Mouse (Mus musculus) hindbrain, postnatal 0 days (tissue): ENCODE measurements at regions not wholly inside any gene's neighbourhood (a gene's known extent, or its start where the extent isn't known, plus 50 kb on each side); places are given as distances from the start of the nearest gene placed in this dataset.

Source experiments
- ATAC-seq: fragments of 200-750 bp; cut with Nextera tagmentation; 2 replicates; pipeline ENCODE4 v1.8.0; 2017; ENCODE audit warnings: mild to moderate bottlenecking, moderate TSS enrichment, moderate library complexity
- DNase-seq: peaks from one replicate; pipeline ENCODE4 v3.0.0-alpha.2; 2015; ENCODE audit warnings: low spot score
- H3K27ac ChIP-seq: fragments of 300-500 bp; sonication (generic); 2 replicates; pipeline ENCODE4 v1.5.1; 2014; ENCODE audit warnings: mild to moderate bottlenecking
- H3K27me3 ChIP-seq: fragments of 300-500 bp; sonication (generic); 2 replicates; pipeline ENCODE4 v1.6.1; 2014; ENCODE audit warnings: low read length, mixed read lengths; ENCODE audit not compliant: insufficient read depth
- H3K36me3 ChIP-seq: fragments of 300-500 bp; sonication (generic); 2 replicates; pipeline ENCODE4 v1.6.1; 2014; ENCODE audit warnings: low read length, mixed read lengths; ENCODE audit not compliant: insufficient read depth
- H3K4me1 ChIP-seq: fragments of 300-500 bp; sonication (generic); 2 replicates; pipeline ENCODE4 v1.6.1; 2014; ENCODE audit warnings: antibody characterized with exemption, low read length, mixed read lengths; ENCODE audit not compliant: insufficient read depth
- H3K4me2 ChIP-seq: fragments of 300-500 bp; sonication (generic); 2 replicates; pipeline ENCODE4 v1.6.1; 2014; ENCODE audit warnings: low read depth, mild to moderate bottlenecking, low read length, moderate library complexity, mixed read lengths
- H3K4me3 ChIP-seq: fragments of 300-500 bp; sonication (generic); 2 replicates; pipeline ENCODE4 v1.5.1; 2014; ENCODE audit warnings: low read length
- H3K9ac ChIP-seq: fragments of 300-500 bp; sonication (generic); replicated peaks from 2 replicates; pipeline ENCODE4 v1.6.1; 2014; ENCODE audit warnings: mild to moderate bottlenecking, low read length, moderate library complexity, mixed read lengths
- H3K9me3 ChIP-seq: fragments of 300-500 bp; sonication (generic); 2 replicates; pipeline ENCODE4 v1.6.1; 2016; ENCODE audit warnings: low read length, mixed read lengths
- CTCF ChIP-seq: IDR thresholded peaks from 2 replicates; pipeline ENCODE4 v1.5.1; 2016; ENCODE audit warnings: antibody characterized with exemption, control low read depth, low read depth
- WGBS: fragments of 180-500 bp; shearing (Covaris S2); extraction: QIAGEN DNeasy Blood & Tissue Kit; methylation state at CpG from one replicate; pipeline ENCODE4 v1.1.7; 2014; 5-methylcytosine and 5-hydroxymethylcytosine counted together

- Histone ChIP-seq H3K9me3 (no peaks in the 10 kb centered on the region), H3K4me1 (no peaks in the 10 kb centered on the region), H3K27ac (no peak overlapping the region), H3K4me3 (no peak overlapping the region), H3K27me3 (no peaks in the 10 kb centered on the region), H3K9ac (no peak overlapping the region), H3K4me2 (no peak overlapping the region), H3K36me3 (no peaks in the 10 kb centered on the region)
- no peak for DNase-seq
- 84% methylated on average over 15 of the region's 15 CpGs for WGBS
- no peak for ATAC-seq
- TF ChIP-seq CTCF: no peak
Measured at GRCm38 (mm10) chr14:25253016-25253850, 205.8 kb upstream of the Zmiz1 start.

- no peak for ATAC-seq
- H3K9ac ChIP-seq: no peak overlapping the region
Measured at GRCm38 (mm10) chr14:25263121-25263520, 195.9 kb upstream of the Zmiz1 start.

GRCm38 (mm10) chr14:25266846-25267245 is 192.1 kb upstream of the Zmiz1 start:
- H3K36me3 ChIP-seq: no peaks in the 10 kb centered on the region
- H3K9ac ChIP-seq: no peak overlapping the region
- H3K9me3 ChIP-seq: no peaks in the 10 kb centered on the region
- H3K4me1 ChIP-seq: peaks cover 5% of the 10 kb centered on the region; the same call in 1 of the 2 replicates
- no peak overlapping the region for H3K4me2 ChIP-seq
- no peaks in the 10 kb centered on the region for H3K27me3 ChIP-seq
- peak; percentile 34 for DNase-seq
- TF ChIP-seq CTCF: no peak
- WGBS: 27% methylated on average over 4 of the region's 4 CpGs
- ATAC-seq: no peak
- no peak overlapping the region for H3K27ac ChIP-seq
- no peak overlapping the region for H3K4me3 ChIP-seq

More at GRCm38 (mm10) chr14:25263121-25263520, 195.9 kb upstream of the Zmiz1 start:
- Histone ChIP-seq H3K27ac (no peak overlapping the region), H3K4me1 (peaks cover 5% of the 10 kb centered on the region; the same call in 1 of the 2 replicates), H3K36me3 (no peaks in the 10 kb centered on the region), H3K4me2 (no peak overlapping the region), H3K9me3 (no peaks in the 10 kb centered on the region), H3K4me3 (no peak overlapping the region), H3K27me3 (no peaks in the 10 kb centered on the region)
- TF ChIP-seq CTCF: no peak
- no peak for DNase-seq
- WGBS: 92% methylated on average over 1 of the region's 1 CpGs

- no peak for ATAC-seq
- Histone ChIP-seq H3K4me3 (no peak overlapping the region), H3K9me3 (no peaks in the 10 kb centered on the region), H3K36me3 (no peaks in the 10 kb centered on the region), H3K9ac (no peak overlapping the region), H3K4me2 (no peak overlapping the region), H3K4me1 (peaks cover 10% of the 10 kb centered on the region; the same call in 1 of the 2 replicates), H3K27ac (no peak overlapping the region), H3K27me3 (no peaks in the 10 kb centered on the region)
- 64% methylated on average over 13 of the region's 13 CpGs for WGBS
- no peak for DNase-seq
- TF ChIP-seq CTCF: no peak
Measured at GRCm38 (mm10) chr14:25268090-25268631, 190.8 kb upstream of the Zmiz1 start.

- no peak for TF ChIP-seq CTCF
- Histone ChIP-seq H3K4me1 (peaks cover 10% of the 10 kb centered on the region; the same call in 1 of the 2 replicates), H3K36me3 (no peaks in the 10 kb centered on the region), H3K27me3 (no peaks in the 10 kb centered on the region), H3K9ac (no peak overlapping the region), H3K27ac (no peak overlapping the region), H3K4me3 (no peak overlapping the region), H3K4me2 (no peak overlapping the region), H3K9me3 (no peaks in the 10 kb centered on the region)
- peak; percentile 54; the same call in 1 of the 2 replicates for ATAC-seq
- 21% methylated on average over 10 of the region's 11 CpGs for WGBS
- DNase-seq: peak; percentile 70
Measured at GRCm38 (mm10) chr14:25270227-25270876, 188.6 kb upstream of the Zmiz1 start.

GRCm38 (mm10) chr14:25272366-25273156 is 186.4 kb upstream of the Zmiz1 start:
- Histone ChIP-seq H3K4me2 (no peak overlapping the region), H3K27me3 (no peaks in the 10 kb centered on the region), H3K4me3 (no peak overlapping the region), H3K4me1 (0 out of 2 replicates have a peak, but pooled peaks cover 4% of the 10 kb centered on the region), H3K27ac (no peak overlapping the region), H3K9ac (no peak overlapping the region), H3K9me3 (no peaks in the 10 kb centered on the region), H3K36me3 (no peaks in the 10 kb centered on the region)
- TF ChIP-seq CTCF: no peak
- 66% methylated on average over 11 of the region's 11 CpGs for WGBS
- ATAC-seq: no peak
- DNase-seq: no peak
